Comparison of ENCODE assay signal across 17 mouse cellular contexts in the genomic region with DNA sequence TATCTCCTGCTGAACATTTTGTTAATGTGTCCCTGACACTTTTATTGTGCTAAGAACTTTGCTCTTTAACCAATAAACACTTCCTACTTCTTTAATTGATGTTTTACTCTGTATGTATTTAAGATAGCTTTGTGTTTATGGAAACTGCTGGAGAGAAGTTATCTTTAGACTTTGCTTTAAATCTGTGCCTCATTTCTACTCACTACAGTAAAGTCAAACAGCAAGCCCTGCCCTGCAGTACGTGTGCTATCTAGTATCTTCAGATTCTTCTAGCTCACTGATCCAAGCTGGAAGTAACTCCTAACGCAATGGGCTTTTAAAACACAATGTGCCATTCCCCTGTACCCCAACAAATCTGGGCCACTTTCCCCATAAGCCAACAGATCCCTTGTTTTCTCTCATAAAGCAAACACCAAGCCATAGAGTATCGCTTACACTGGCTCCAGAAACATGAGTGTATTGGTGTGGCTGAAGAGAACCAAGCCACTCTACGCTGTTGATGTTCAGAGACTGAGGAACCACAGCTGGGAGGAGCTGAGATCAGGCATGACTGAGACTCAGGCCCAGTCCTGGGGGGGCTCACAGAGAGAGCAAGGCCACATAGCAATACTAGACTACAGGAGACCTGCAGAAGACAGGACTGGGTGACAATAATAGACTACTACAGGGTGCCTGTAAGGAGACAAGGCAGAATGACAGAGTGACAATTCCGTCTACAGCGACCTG. TPM values are rescaled to one million over a fixed set of nuclear protein-coding genes. Genes with fewer than 3 reads are reported as not detected.
A peak's percentile ranks its signal among the peaks of the same experiment; 100 is the strongest.
DNase-seq lines count a peak whose midpoint lies in the region; ATAC-seq and TF ChIP-seq lines count a peak whose summit lies in the region.
"Had no signal": no experiment of that assay in that cellular context is flagged by ENCODE, and none has a peak within 500 bp of the region (broad histone marks: within the 10 kb centered on the region; RNA-seq: fewer than 3 reads in every experiment).

No protein-coding gene starts in this region.

- whole genome bisulfite sequencing in liver, embryonic 12.5 days (ENCODE audit: insufficient replicate concordance) = 76% methylated on average over 6 of the region's 6 CpGs
- whole genome bisulfite sequencing in intestine, embryonic 14.5 days = 71% methylated on average over 6 of the region's 6 CpGs
- 27% methylated on average over 6 of the region's 6 CpGs for WGBS in small intestine, adult 2 months

- no peaks in the 10 kb centered on the region for H3K9me3 ChIP-seq in liver, embryonic 12.5 days (replicated peaks)
- no peaks in the 10 kb centered on the region for H3K9me3 ChIP-seq in intestine, embryonic 14.5 days (ENCODE audit: control insufficient read depth, low read length)
- H3K9me3 ChIP-seq: hindbrain, embryonic 12.5 days had no signal

- peaks cover 54% of the 10 kb centered on the region for H3K4me1 ChIP-seq in liver, embryonic 12.5 days
- H3K4me1 ChIP-seq in intestine, embryonic 14.5 days (replicated peaks; ENCODE audit: control insufficient read depth, insufficient read depth, low read length) = peaks cover 27% of the 10 kb centered on the region
- H3K4me1 ChIP-seq in small intestine, adult 2 months (ENCODE audit: control insufficient read depth, insufficient read depth, insufficient read length, low read length) = peaks cover 35% of the 10 kb centered on the region

- intact Hi-C loops in gastrocnemius, adult 2 months (cut with DNase I) = no loop called here

- no peak overlapping the region for H3K4me3 ChIP-seq in gastrocnemius, adult 2 months
- H3K4me3 ChIP-seq in liver, embryonic 12.5 days = no peak overlapping the region
- H3K4me3 ChIP-seq in intestine, embryonic 14.5 days (ENCODE audit: low read depth, low read length) = no peak overlapping the region
- no peak overlapping the region for H3K4me3 ChIP-seq in small intestine, adult 2 months (ENCODE audit: low read depth, low read length)
- H3K4me3 ChIP-seq: hindbrain, embryonic 12.5 days; myocyte had no signal

- no peaks in the 10 kb centered on the region for H3K36me3 ChIP-seq in liver, embryonic 12.5 days
- H3K36me3 ChIP-seq in intestine, embryonic 14.5 days (ENCODE audit: control insufficient read depth, insufficient read depth, low read length) = no peaks in the 10 kb centered on the region
- peaks cover 6% of the 10 kb centered on the region for H3K36me3 ChIP-seq in small intestine, adult 2 months (ENCODE audit: control insufficient read depth, insufficient read depth, low read length)
- H3K36me3 ChIP-seq: hindbrain, embryonic 12.5 days had no signal

- no peak overlapping the region for H3K4me2 ChIP-seq in liver, embryonic 12.5 days
- H3K4me2 ChIP-seq in intestine, embryonic 14.5 days (ENCODE audit: low read length) = no peak overlapping the region
- H3K4me2 ChIP-seq: hindbrain, embryonic 12.5 days had no signal

- ATAC-seq in liver, embryonic 12.5 days = no peak
- ATAC-seq in intestine, embryonic 14.5 days (replicated peaks; ENCODE audit: low FRiP score, low TSS enrichment, low read depth) = no peak
- no peak for ATAC-seq in CD4-positive, CD25-positive, alpha-beta regulatory T cell, adult 4 months
- ATAC-seq: forebrain, embryonic 16.5 days had no signal

- no peaks in the 10 kb centered on the region for H3K27me3 ChIP-seq in liver, embryonic 12.5 days (replicated peaks)
- H3K27me3 ChIP-seq in intestine, embryonic 14.5 days (replicated peaks; ENCODE audit: control insufficient read depth, insufficient read depth, low read length) = no peaks in the 10 kb centered on the region
- H3K27me3 ChIP-seq in small intestine, adult 2 months (ENCODE audit: control insufficient read depth, insufficient read depth, low read length) = no peaks in the 10 kb centered on the region
- H3K27me3 ChIP-seq: hindbrain, embryonic 12.5 days had no signal

- DNase-seq in gastrocnemius, adult 2 months = no peak
- DNase-seq in gastrocnemius, postnatal 4 days (ENCODE audit: low spot score in 2 of 2) = no peak
- DNase-seq in liver = no peak
- no peak for DNase-seq in intestine, embryonic 14.5 days (ENCODE audit: low spot score)
- no peak for DNase-seq in thymus, adult 18-20 months
- DNase-seq: adrenal gland, postnatal 14 days; cerebellum, postnatal 14 days; heart, adult 18-20 months; kidney, postnatal 10 days; left cerebral cortex, postnatal 4 days; lung, postnatal 14 days had no signal

- no peak for TF ChIP-seq POLR2A in small intestine, adult 2 months (IDR thresholded peaks at IDR 0.05; ENCODE audit: low read depth, low read length)

- TF ChIP-seq CTCF in gastrocnemius, adult 2 months (IDR thresholded peaks at IDR 0.05) = no peak
- no peak for TF ChIP-seq CTCF in small intestine, adult 2 months (IDR thresholded peaks at IDR 0.05; ENCODE audit: extremely low read depth, insufficient read length, insufficient replicate concordance, low read depth, low read length)

- peak overlapping the region; percentile 2; the same call in 1 of the 2 replicates for H3K27ac ChIP-seq in gastrocnemius, adult 2 months
- peak overlapping the region; percentile 54 for H3K27ac ChIP-seq in liver, embryonic 12.5 days
- H3K27ac ChIP-seq in intestine, embryonic 14.5 days (ENCODE audit: low read depth) = peak overlapping the region; percentile 77
- H3K27ac ChIP-seq in small intestine, adult 2 months (ENCODE audit: insufficient read depth, low read depth, low read length) = peak overlapping the region; percentile 99
- H3K27ac ChIP-seq: hindbrain, embryonic 12.5 days had no signal

- H3K9ac ChIP-seq in liver, embryonic 12.5 days = no peak overlapping the region
- H3K9ac ChIP-seq in intestine, embryonic 14.5 days (ENCODE audit: low read length) = no peak overlapping the region
- H3K9ac ChIP-seq: hindbrain, embryonic 12.5 days had no signal

RNA-seq across cellular contexts. Expression of gene Tbc1d14, which starts 33.4 kb away (rescaled TPM):
- 10 to 100 TPM; 14.3 to 16.7 TPM for total RNA-seq in gastrocnemius, adult 2 months (2021)
- 10 to 100 TPM; 24.8 to 27.5 TPM for total RNA-seq in gastrocnemius, postnatal 4 days (2021)
- polyA plus RNA-seq in liver, embryonic 12.5 days (2016; fragmentation: Nextera tagmentation; extraction: Ambion mirVana) = 15.4 and 15.7 TPM in 2 replicates
- 36.6 and 42.3 TPM in 2 replicates for polyA plus RNA-seq in intestine, embryonic 14.5 days (2014; fragmentation: Nextera tagmentation; extraction: Ambion mirVana)
- polyA plus RNA-seq in small intestine, adult 2 months (2012; rRNA removed) = 21.1 and 21.7 TPM in 2 replicates
- polyA plus RNA-seq in CD4-positive, CD25-positive, alpha-beta regulatory T cell, adult 4 months (2017; shearing (Covaris generic)) = 10 to 100 TPM; 58.5 to 95.0 TPM

Comparison
In these comparisons a context has a peak if more than half of its experiments do, and no peak if none do; other contexts are left out.
1. H3K27ac ChIP-seq: peak in every context shown above with its lines; median percentile 99 in small intestine, adult 2 months; 77 in intestine, embryonic 14.5 days; 54 in liver, embryonic 12.5 days; 2 in gastrocnemius, adult 2 months.